Mouse (Mus musculus) forebrain, embryonic 13.5 days (tissue): ENCODE measurements around the gene Nudt4. TPM values are rescaled to one million over a fixed set of nuclear protein-coding genes. Genes with fewer than 3 reads are reported as not detected.

Experiments
- ATAC-seq: fragments of 200-750 bp; cut with Nextera tagmentation; 2 replicates; pipeline ENCODE4 v1.8.0; 2017
- H3K27ac ChIP-seq: fragments of 300-500 bp; sonication (generic); 2 replicates; pipeline ENCODE4 v1.5.1; 2015; ENCODE audit warnings: inconsistent platforms, mild to moderate bottlenecking, moderate library complexity
- H3K27me3 ChIP-seq: fragments of 300-500 bp; sonication (generic); 2 replicates; pipeline ENCODE4 v1.6.1; 2015; ENCODE audit warnings: mild to moderate bottlenecking, inconsistent platforms
- H3K36me3 ChIP-seq: fragments of 300-500 bp; sonication (generic); 2 replicates; pipeline ENCODE4 v1.6.1; 2015; ENCODE audit warnings: mild to moderate bottlenecking, inconsistent platforms; ENCODE audit not compliant: poor library complexity, severe bottlenecking
- H3K4me1 ChIP-seq: fragments of 300-500 bp; sonication (generic); 2 replicates; pipeline ENCODE4 v1.6.1; 2015; ENCODE audit warnings: inconsistent platforms
- H3K4me2 ChIP-seq: fragments of 300-500 bp; sonication (generic); 2 replicates; pipeline ENCODE4 v1.6.1; 2015; ENCODE audit warnings: inconsistent platforms, mild to moderate bottlenecking, moderate library complexity
- H3K4me3 ChIP-seq: fragments of 300-500 bp; sonication (generic); 2 replicates; pipeline ENCODE4 v1.5.1; 2015; ENCODE audit warnings: mild to moderate bottlenecking, inconsistent platforms
- H3K9ac ChIP-seq: fragments of 300-500 bp; sonication (generic); 2 replicates; pipeline ENCODE4 v1.6.1; 2015; ENCODE audit warnings: mild to moderate bottlenecking, inconsistent platforms
- H3K9me3 ChIP-seq: fragments of 300-500 bp; sonication (generic); replicated peaks from 2 replicates; pipeline ENCODE4 v1.6.1; 2016; ENCODE audit warnings: inconsistent platforms
- WGBS: fragments of 180-500 bp; shearing (Covaris S2); methylation state at CpG from one replicate; pipeline ENCODE4 v1.1.7; 2015; 5-methylcytosine and 5-hydroxymethylcytosine counted together
- polyA plus RNA-seq: library from polyadenylated mRNA; unstranded; fragments of >200 nt; fragmentation: Nextera tagmentation; extraction: Ambion mirVana; gene quantifications from 2 replicates; pipeline ENCODE4 v1.2.1, GENCODE M21; 2015

Nudt4 gene
- polyA plus RNA-seq, result 76.6 and 76.7 TPM in 2 replicates

- no peaks in the 10 kb centered on the region for H3K27me3 ChIP-seq
- H3K9me3 ChIP-seq, result no peaks in the 10 kb centered on the region
- peak within 1 kb of the TSS; percentile 88 for H3K4me2 ChIP-seq
- H3K36me3 ChIP-seq, result no peaks in the 10 kb centered on the region
- peak; percentile 95 for ATAC-seq
- peak within 1 kb of the TSS; percentile 92 for H3K27ac ChIP-seq
- WGBS, result 3% methylated on average over 56 of the region's 97 CpGs
- H3K4me3 ChIP-seq, result peak within 1 kb of the TSS; percentile 93
- peaks cover 34% of the 10 kb centered on the region for H3K4me1 ChIP-seq
- peak within 1 kb of the TSS; percentile 96 for H3K9ac ChIP-seq
These were observed at the start of gene Nudt4 for GRCm38 (mm10) chr10:95563851-95564845. Gene Nudt4 (minus strand): TSS chr10:95564146.

DNA sequence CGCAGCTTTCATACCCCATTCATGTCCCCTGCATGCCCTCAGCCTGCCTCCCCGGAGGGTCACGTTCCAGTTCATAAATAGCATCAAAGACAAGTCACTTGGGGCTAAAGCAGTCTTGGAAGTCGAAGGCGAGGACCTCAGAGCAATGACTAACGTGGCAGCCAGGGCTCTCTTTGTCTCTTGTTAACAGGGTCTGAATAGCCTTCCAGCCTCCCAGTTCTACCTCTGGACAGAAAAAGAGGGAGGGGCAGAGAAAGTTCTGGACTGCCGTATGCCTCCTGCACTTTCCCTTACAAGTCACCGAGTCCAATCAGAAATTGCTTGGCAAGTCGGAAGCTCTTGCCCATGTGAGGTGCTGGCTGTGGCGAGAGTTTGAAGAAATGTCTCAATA is 47.4 kb upstream of the Nudt4 start:
- 38% methylated on average over 10 of the region's 10 CpGs for WGBS
- H3K9ac ChIP-seq, result no peak overlapping the region
- ATAC-seq, result no peak

GRCm38 (mm10) chr10:95610666-95611330 is 46.9 kb upstream of the Nudt4 start:
- Histone ChIP-seq H3K27me3 (no peaks in the 10 kb centered on the region), H3K9ac (no peak overlapping the region), H3K4me1 (peaks cover 4% of the 10 kb centered on the region; the same call in 1 of the 2 replicates), H3K36me3 (no peaks in the 10 kb centered on the region), H3K27ac (no peak overlapping the region), H3K4me3 (no peak overlapping the region), H3K4me2 (no peak overlapping the region), H3K9me3 (no peaks in the 10 kb centered on the region)
- no peak for ATAC-seq
- WGBS, result 68% methylated on average over 16 of the region's 16 CpGs

More for the DNA sequence above, 47.4 kb upstream of the Nudt4 start:
- Histone ChIP-seq H3K27ac (no peak overlapping the region), H3K4me1 (peaks cover 4% of the 10 kb centered on the region; the same call in 1 of the 2 replicates), H3K4me2 (no peak overlapping the region), H3K36me3 (no peaks in the 10 kb centered on the region), H3K4me3 (no peak overlapping the region), H3K27me3 (no peaks in the 10 kb centered on the region), H3K9me3 (no peaks in the 10 kb centered on the region)

DNA sequence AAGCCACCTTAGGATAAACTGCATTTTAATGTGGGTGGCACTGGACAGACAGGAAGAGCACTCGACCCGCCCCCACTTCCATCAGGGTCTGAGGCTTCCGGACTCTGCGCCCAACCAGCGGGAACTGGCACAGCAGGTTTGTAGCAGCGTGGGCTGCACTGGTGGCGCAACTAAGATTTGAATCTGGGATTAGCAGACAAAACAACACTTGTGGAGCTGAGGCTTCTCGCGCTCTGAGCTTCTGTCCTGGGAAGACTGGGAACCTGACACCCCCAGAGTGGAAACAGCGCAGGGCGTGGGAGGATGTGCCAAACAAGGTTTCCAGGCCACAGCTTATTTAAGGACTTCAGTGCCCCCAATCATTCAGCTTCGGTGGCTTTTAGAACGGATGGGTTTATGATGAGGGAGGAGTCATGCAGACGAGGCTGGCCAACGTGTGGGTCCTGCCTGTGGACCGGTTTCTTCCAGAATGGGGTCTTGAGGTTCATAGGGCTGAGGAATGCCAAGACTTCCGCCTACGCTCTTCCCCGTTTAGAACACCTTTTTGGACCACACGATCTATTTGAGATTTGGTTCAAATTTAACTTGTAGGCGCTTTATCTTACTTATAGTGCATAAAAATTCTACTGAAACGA is 41.1 kb upstream of the Nudt4 start:
- Histone ChIP-seq H3K27ac (no peak overlapping the region), H3K9me3 (no peaks in the 10 kb centered on the region), H3K27me3 (no peaks in the 10 kb centered on the region), H3K36me3 (no peaks in the 10 kb centered on the region), H3K9ac (no peak overlapping the region), H3K4me3 (no peak overlapping the region), H3K4me1 (no peaks in the 10 kb centered on the region), H3K4me2 (no peak overlapping the region)
- 72% methylated on average over 22 of the region's 22 CpGs for WGBS
- no peak for ATAC-seq

DNA sequence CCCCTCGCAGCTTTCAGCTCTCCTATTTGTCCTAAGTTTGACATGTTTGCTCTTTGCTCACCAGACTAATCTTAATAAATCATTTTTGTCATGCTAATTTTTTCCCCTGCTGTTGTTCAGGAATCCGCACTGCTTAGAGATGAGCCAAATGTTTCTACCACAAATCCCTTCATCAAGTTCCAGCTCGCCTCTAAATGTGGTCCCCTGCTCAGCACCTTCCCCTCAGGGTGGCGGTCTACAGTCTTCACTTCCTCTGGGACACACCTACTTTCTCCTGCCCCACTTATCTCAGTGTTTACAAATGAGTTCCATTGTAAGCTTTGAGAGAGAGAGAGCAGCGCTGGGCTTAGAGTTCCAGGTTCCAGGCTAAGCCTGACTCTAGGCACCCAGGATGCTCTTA is 36.6 kb upstream of the Nudt4 start:
- no peak for ATAC-seq
- WGBS, result 28% methylated on average over 5 of the region's 5 CpGs
- no peak overlapping the region for H3K27ac ChIP-seq

GRCm38 (mm10) chr10:95599740-95600139 is 35.8 kb upstream of the Nudt4 start:
- no peak overlapping the region for H3K27ac ChIP-seq
- H3K9ac ChIP-seq, result no peak overlapping the region
- H3K27me3 ChIP-seq, result peaks cover 13% of the 10 kb centered on the region; the same call in 1 of the 2 replicates
- peaks cover 10% of the 10 kb centered on the region for H3K4me1 ChIP-seq
- 89% methylated on average over 7 of the region's 7 CpGs for WGBS
- no peak for ATAC-seq
- no peak overlapping the region for H3K4me2 ChIP-seq
- no peaks in the 10 kb centered on the region for H3K9me3 ChIP-seq
- H3K4me3 ChIP-seq, result no peak overlapping the region
- no peaks in the 10 kb centered on the region for H3K36me3 ChIP-seq

More for the DNA sequence above, 36.6 kb upstream of the Nudt4 start:
- Histone ChIP-seq H3K4me2 (no peak overlapping the region), H3K4me1 (peaks cover 9% of the 10 kb centered on the region), H3K36me3 (no peaks in the 10 kb centered on the region), H3K27me3 (peaks cover 13% of the 10 kb centered on the region; the same call in 1 of the 2 replicates), H3K9ac (no peak overlapping the region), H3K9me3 (no peaks in the 10 kb centered on the region), H3K4me3 (no peak overlapping the region)

GRCm38 (mm10) chr10:95598056-95598587 is 34.2 kb upstream of the Nudt4 start:
- Histone ChIP-seq H3K27me3 (peaks cover 17% of the 10 kb centered on the region), H3K4me2 (no peak overlapping the region), H3K9ac (no peak overlapping the region), H3K27ac (no peak overlapping the region), H3K36me3 (no peaks in the 10 kb centered on the region), H3K9me3 (no peaks in the 10 kb centered on the region), H3K4me3 (no peak overlapping the region), H3K4me1 (peaks cover 10% of the 10 kb centered on the region)
- 68% methylated on average over 15 of the region's 15 CpGs for WGBS
- ATAC-seq, result no peak

DNA sequence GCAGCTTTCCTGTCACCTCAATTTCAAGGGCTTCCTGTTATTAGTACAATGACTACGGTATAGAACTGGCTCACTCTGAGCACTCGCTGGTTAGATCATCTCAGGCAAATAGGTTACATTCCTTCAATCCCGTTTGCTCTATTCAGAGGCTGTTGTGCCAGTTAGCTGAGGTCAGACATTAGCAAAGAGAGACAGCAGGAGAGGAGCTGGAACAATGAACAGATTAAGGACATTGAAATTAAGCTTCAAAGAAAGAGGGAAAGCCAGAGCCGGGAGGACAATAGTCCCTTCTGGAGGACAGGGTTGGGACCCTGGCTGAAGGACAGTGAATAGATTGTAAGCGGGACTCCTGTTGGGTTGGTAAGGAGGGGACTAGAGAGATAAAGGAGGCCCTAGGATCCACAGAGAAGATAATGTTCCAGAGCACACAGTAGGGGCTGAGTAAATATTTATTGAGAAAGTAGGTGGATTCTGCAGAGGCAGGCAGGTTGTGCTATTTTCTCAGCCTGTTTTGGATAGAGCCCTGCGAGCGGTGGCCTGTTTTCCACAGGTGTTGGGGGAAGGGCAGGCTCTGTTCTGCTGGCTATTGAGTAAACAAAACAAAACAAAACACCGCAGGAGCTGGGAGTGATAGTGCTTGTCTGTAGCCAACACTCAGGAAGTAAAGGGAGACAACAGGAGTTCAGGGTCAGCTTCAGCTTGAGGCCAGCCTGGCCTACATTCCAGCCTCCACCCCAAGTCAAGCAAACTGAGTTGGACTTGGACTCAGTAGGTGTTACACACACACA is 32.1 kb upstream of the Nudt4 start:
- Histone ChIP-seq H3K4me3 (no peak overlapping the region), H3K36me3 (no peaks in the 10 kb centered on the region), H3K9ac (no peak overlapping the region), H3K27ac (no peak overlapping the region), H3K4me2 (no peak overlapping the region), H3K4me1 (peaks cover 10% of the 10 kb centered on the region), H3K9me3 (no peaks in the 10 kb centered on the region), H3K27me3 (peaks cover 17% of the 10 kb centered on the region)
- 7% methylated on average over 8 of the region's 8 CpGs for WGBS
- no peak for ATAC-seq

DNA sequence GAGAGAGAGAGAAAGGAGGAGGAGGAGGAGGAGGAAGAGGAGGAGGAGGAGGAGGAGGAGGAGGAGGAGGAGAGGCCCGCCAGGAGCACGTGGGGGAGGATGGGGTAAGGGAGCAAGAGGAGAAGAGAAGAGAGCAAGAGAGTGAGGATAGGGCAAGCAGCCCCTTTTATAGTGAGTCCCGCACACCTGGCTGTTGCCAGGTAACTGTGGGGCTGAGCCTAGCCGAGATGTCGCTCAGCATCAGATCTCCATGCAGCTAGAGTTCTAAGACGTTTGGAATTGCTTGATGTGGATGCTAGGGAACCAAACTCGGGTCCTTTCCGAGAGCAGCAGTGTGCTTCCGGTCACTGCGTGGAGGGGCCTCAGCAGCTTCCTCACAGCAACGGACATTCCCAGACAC is 30.5 kb upstream of the Nudt4 start:
- H3K4me1 ChIP-seq, result peaks cover 10% of the 10 kb centered on the region
- H3K27ac ChIP-seq, result no peak overlapping the region
- 44% methylated on average over 9 of the region's 11 CpGs for WGBS
- no peak for ATAC-seq
- H3K9ac ChIP-seq, result no peak overlapping the region
- H3K4me3 ChIP-seq, result no peak overlapping the region
- peaks cover 14% of the 10 kb centered on the region for H3K27me3 ChIP-seq
- no peaks in the 10 kb centered on the region for H3K9me3 ChIP-seq
- H3K4me2 ChIP-seq, result no peak overlapping the region
- no peaks in the 10 kb centered on the region for H3K36me3 ChIP-seq

DNA sequence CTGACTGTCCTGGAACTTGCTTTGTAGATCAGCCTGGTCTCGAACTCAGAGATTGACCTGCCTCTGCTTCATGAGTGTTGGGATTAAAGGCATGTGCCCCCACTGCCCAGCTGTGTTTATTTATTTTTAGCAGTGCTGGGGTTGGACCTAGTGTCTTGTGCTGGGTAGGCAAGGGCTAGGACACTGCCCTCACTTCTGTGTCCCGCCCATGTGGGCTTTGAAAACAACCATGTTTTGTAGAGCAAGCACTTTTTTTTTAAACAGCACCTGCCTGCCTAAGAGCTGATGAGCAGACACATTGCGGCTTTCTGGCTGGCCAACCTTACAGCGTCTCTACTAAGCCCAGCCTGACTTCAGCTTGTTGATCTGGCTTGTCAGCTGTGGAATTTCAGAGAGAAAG is 27.3 kb upstream of the Nudt4 start:
- H3K27me3 ChIP-seq, result peaks cover 4% of the 10 kb centered on the region
- no peaks in the 10 kb centered on the region for H3K9me3 ChIP-seq
- no peak for ATAC-seq
- H3K4me2 ChIP-seq, result no peak overlapping the region
- H3K4me1 ChIP-seq, result peaks cover 9% of the 10 kb centered on the region
- H3K4me3 ChIP-seq, result no peak overlapping the region
- H3K9ac ChIP-seq, result no peak overlapping the region
- H3K36me3 ChIP-seq, result no peaks in the 10 kb centered on the region
- H3K27ac ChIP-seq, result no peak overlapping the region
- 85% methylated on average over 4 of the region's 4 CpGs for WGBS

- no peaks in the 10 kb centered on the region for H3K9me3 ChIP-seq
- no peaks in the 10 kb centered on the region for H3K36me3 ChIP-seq
- no peak overlapping the region for H3K4me3 ChIP-seq
- ATAC-seq, result no peak
- H3K4me2 ChIP-seq, result no peak overlapping the region
- no peaks in the 10 kb centered on the region for H3K4me1 ChIP-seq
- 95% methylated on average over 6 of the region's 6 CpGs for WGBS
- no peak overlapping the region for H3K9ac ChIP-seq
- no peak overlapping the region for H3K27ac ChIP-seq
- H3K27me3 ChIP-seq, result peaks cover 4% of the 10 kb centered on the region
These were observed 26.2 kb upstream of the Nudt4 start for GRCm38 (mm10) chr10:95590196-95590595.
